Mouse (Mus musculus) frontal cortex, postnatal 10 days (tissue): ENCODE results near the gene Trappc11.

Experiments used
- DNase-seq, 2 experiments: peaks; one replicate each; pipeline ENCODE4 v3.0.0; 2022; ENCODE audit warnings: low spot score in 2 of 2, mixed read lengths in 1 of 2

Trappc11 gene

GRCm38 (mm10) chr8:47533344-47534125 lies at the start of gene Trappc11, which contains the start of gene Rwdd4a:
Trappc11 (minus strand) TSS chr8:47533470.
Rwdd4a (plus strand) TSS chr8:47533664.
- peak; percentile 94 to 97 for DNase-seq

GRCm38 (mm10) chr8:47581454-47581853 lies 48.2 kb upstream of the Trappc11 start:
- no peak for DNase-seq

GRCm38 (mm10) chr8:47573482-47573881 lies 40.2 kb upstream of the Trappc11 start:
- DNase-seq = no peak

- DNase-seq = no peak
These were observed 36.9 kb upstream of the Trappc11 start for GRCm38 (mm10) chr8:47570161-47570560.

GRCm38 (mm10) chr8:47568098-47568497 lies 34.8 kb upstream of the Trappc11 start:
- DNase-seq = no peak

- DNase-seq = no peak
These were observed 33.3 kb upstream of the Trappc11 start for GRCm38 (mm10) chr8:47566551-47566950.

- no peak for DNase-seq
These were observed 27.5 kb upstream of the Trappc11 start for GRCm38 (mm10) chr8:47560801-47561200.

GRCm38 (mm10) chr8:47558274-47558673 lies 25.0 kb upstream of the Trappc11 start:
- DNase-seq = no peak

- no peak for DNase-seq
These were observed 23.2 kb upstream of the Trappc11 start for GRCm38 (mm10) chr8:47556446-47556845.

GRCm38 (mm10) chr8:47553613-47554012 lies 20.3 kb upstream of the Trappc11 start:
- no peak for DNase-seq

- DNase-seq = no peak
These were observed 13.8 kb upstream of the Trappc11 start for GRCm38 (mm10) chr8:47547102-47547501.

GRCm38 (mm10) chr8:47544094-47544493 lies 10.8 kb upstream of the Trappc11 start:
- no peak for DNase-seq

- DNase-seq = no peak
These were observed 9.5 kb upstream of the Trappc11 start for GRCm38 (mm10) chr8:47542746-47543145.

GRCm38 (mm10) chr8:47538323-47538722 lies 5.1 kb upstream of the Trappc11 start:
- DNase-seq = no peak

- DNase-seq = no peak
These were observed 5.2 kb downstream of the Trappc11 start for GRCm38 (mm10) chr8:47528094-47528493.

- DNase-seq = no peak
These were observed 19.7 kb downstream of the Trappc11 start for GRCm38 (mm10) chr8:47513601-47514000.

- no peak for DNase-seq
These were observed 22.3 kb downstream of the Trappc11 start for GRCm38 (mm10) chr8:47510930-47511329.

- DNase-seq = no peak
These were observed 27.8 kb downstream of the Trappc11 start for GRCm38 (mm10) chr8:47505431-47505830.

- no peak for DNase-seq
These were observed 30.7 kb downstream of the Trappc11 start for GRCm38 (mm10) chr8:47502546-47502945.

GRCm38 (mm10) chr8:47501994-47502393 lies 31.3 kb downstream of the Trappc11 start:
- DNase-seq = no peak

- no peak for DNase-seq
These were observed 37.8 kb downstream of the Trappc11 start for GRCm38 (mm10) chr8:47495428-47495827.

- no peak for DNase-seq
These were observed 38.6 kb downstream of the Trappc11 start for GRCm38 (mm10) chr8:47494602-47495153.

GRCm38 (mm10) chr8:47493106-47493505 lies 40.2 kb downstream of the Trappc11 start:
- DNase-seq = no peak
